Mouse (Mus musculus) activated CD4-positive, CD25-positive, alpha-beta regulatory T cell (primary cell): ENCODE data around the gene Rpl18. TPM values are rescaled to one million over a fixed set of nuclear protein-coding genes. Genes with fewer than 3 reads are reported as not detected.

Experiments
- polyA plus RNA-seq, 2 experiments: library from polyadenylated mRNA; unstranded; fragments of 100-300 nt; shearing (Covaris generic); gene quantifications; one replicate each; pipeline ENCODE4 v1.2.1; 2017

Gene Rpl18
- polyA plus RNA-seq, result 1,000 to 10,000 TPM; 1,404 to 2,078 TPM

DNA sequence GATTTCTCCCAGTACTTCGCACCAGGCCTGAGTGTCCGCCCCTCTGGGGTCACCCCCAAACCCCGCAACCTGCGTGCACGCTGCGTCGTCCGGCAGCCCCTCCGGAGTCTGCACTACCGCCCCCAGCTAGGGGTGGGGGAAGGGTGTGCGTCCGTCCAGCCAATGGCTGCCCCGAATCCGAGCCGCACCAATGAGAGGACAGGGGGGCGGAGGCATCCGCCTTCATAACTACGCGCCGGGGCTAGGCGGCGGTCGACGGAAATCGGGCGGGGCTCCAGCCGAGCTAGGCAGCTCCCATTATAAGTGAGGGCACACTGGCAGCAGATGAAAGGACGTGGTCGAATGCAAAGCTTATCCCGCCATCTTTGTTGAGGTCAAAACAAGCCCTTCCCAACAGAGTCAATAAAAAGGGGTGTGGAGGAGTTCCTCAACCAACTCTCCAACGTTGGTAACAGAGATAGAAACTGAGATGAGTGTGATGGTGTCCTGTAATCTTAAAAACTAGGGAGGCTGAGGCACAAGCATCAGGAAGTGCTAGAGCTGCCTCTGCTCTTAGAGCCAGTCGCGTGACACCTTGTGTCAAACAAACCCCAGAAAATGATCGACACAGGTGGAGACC, at the start of gene Rpl18:
TSS of gene Rpl18 (plus strand) at position 368 of the 619 bp plus-strand sequence.

DNA sequence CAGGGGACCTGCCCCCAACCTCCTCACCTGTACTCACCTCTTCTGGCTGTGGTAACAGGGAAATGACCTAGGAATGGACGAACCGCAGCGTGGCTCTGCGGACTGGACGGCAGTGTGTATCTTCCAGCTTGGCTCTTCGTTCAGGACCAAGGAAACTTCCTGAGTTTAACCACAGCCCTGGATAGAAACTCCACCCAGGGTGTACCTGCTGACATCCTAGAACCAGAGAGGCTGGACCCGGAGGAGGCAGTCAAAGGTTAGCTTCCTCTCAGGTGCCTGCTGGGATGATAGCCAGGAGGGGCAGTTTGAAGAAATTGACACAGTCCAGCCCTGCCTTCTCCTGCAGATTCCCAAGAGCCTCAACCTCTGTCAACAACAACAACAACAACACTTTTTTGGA, 49.1 kb upstream of the Rpl18 start, which contains the start of gene Fut2:
TSS of gene Fut2 (minus strand) at position 234 of the 400 bp plus-strand sequence.

GRCm38 (mm10) chr7:45683396-45684050, 31.7 kb upstream of the Rpl18 start, which contains the start of gene Ntn5:
Ntn5 (plus strand) TSS chr7:45684022.

DNA sequence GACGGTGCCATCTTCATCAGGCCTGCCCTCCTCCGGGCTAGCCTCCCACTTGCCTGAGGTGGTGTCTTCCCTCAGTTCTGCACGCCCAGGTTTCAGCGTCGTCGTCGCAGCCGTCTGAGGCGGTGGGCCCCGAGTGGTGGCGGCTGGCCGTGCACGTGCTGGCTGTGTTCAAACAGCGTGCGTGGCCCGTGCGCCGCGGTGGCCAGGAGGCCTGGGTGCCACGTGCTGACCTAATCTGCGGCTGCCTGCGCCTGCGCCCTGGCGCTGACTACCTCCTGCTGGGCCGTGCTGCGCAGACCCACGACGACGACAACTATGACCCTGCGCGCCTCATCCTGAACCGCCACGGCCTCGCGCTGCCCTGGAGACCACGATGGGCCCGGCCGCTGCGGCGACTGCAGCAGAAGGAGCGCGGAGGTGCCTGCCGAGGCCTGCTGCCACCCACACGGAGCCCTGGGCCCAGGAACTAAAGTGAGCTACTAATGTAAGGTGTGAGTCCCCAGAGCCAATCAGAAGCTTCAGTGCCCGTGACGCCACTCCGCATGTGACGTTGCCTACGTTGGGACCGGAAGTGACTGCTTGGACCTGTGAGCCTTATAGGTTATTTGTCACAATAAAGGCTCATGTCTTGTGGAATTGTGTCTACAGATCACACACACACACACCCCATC, 21.2 kb upstream of the Rpl18 start, which contains the start of gene Sec1:
TSS of gene Sec1 (minus strand) at position 482 of the 671 bp plus-strand sequence.

GRCm38 (mm10) chr7:45699523-45700141, 15.6 kb upstream of the Rpl18 start, which contains the start of gene Car11:
Car11 (plus strand) TSS chr7:45699843.

DNA sequence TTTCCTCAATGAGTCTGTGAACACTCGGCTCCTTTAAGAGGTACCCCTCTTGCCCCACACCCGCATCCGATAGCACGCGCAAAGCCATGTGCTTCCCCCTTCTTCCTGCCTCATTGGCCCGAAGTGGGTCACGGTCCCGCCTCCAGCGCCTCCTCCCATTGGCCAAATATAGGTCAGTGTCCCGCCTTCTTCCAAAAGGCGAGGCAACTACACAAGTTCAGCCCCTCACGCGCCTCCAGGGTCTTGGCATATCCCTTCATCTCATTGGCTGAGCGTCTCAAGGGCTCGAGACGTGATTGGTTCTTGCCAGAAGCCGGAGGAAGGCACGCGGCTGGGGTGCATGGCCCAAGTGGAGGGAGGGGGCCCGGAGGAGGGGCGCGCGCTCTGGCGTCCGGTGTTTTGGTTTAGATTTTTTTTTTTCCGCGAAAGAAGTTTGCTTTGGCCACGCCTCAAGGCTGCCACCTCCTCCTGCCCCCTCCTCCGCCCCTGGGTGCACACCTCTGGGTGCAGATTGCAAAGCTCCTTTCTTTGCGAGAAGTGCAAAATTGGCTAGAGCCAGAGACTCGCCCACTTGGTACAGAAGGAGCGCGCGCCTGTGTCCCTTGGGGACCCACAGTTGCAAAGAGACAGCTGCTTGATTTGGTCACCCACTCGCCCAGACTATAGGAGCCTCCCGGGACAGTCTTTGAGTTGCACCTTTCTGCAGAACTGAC, 10.4 kb upstream of the Rpl18 start, which contains the start of gene Dbp:
TSS of gene Dbp (plus strand) at position 359 of the 713 bp plus-strand sequence.

GRCm38 (mm10) chr7:45717918-45718297, 2.7 kb downstream of the Rpl18 start, which contains the start of gene Sphk2:
Sphk2 (minus strand) TSS chr7:45718002.

GRCm38 (mm10) chr7:45720413-45721233, 5.4 kb downstream of the Rpl18 start, which contains the start of gene Fam83e:
Fam83e (plus strand) TSS chr7:45721212.

GRCm38 (mm10) chr7:45725713-45726112, 10.5 kb downstream of the Rpl18 start, which contains the start of gene Spaca4:
Spaca4 (minus strand) TSS chr7:45725813.

Other genes with a start within 250 kb of the Rpl18 start
- gene Bax, start 248.6 kb upstream of the Rpl18 start, polyA plus RNA-seq, result 100 to 1,000 TPM; 303 to 346 TPM
- gene Tulp2, start 233.6 kb upstream of the Rpl18 start, polyA plus RNA-seq, result under 1 TPM; 0.45 to 0.88 TPM
- gene Gm45808, start 228.6 kb upstream of the Rpl18 start, polyA plus RNA-seq, result under 1 TPM in 1 of 2 experiments, not detected in 1; 0.21 TPM
- gene Dhdh, start 226.7 kb upstream of the Rpl18 start, polyA plus RNA-seq, result 1 to 10 TPM in 1 of 2 experiments, under 1 TPM in 1; 0.27 to 1.1 TPM
- 100 to 1,000 TPM; 193 to 285 TPM for gene Nucb1, start 205.1 kb upstream of the Rpl18 start, polyA plus RNA-seq
- 10 to 100 TPM; 30.0 to 40.4 TPM for gene Ppp1r15a, start 189.2 kb upstream of the Rpl18 start, polyA plus RNA-seq
- gene Plekha4, start 189.1 kb upstream of the Rpl18 start, polyA plus RNA-seq, result under 1 TPM in 1 of 2 experiments, not detected in 1; 0.49 TPM
- under 1 TPM; 0.85 to 0.86 TPM for gene Hsd17b14, start 160.6 kb upstream of the Rpl18 start, polyA plus RNA-seq
- 10 to 100 TPM; 61.0 to 61.5 TPM for gene Bcat2, start 145.3 kb upstream of the Rpl18 start, polyA plus RNA-seq
- not detected for gene Fgf21, start 100.0 kb upstream of the Rpl18 start, polyA plus RNA-seq
- gene Fut1, start 98.2 kb upstream of the Rpl18 start, polyA plus RNA-seq, result under 1 TPM in 1 of 2 experiments, not detected in 1; 0.11 TPM
- under 1 TPM; 0.48 to 0.64 TPM for gene Izumo1, start 93.6 kb upstream of the Rpl18 start, polyA plus RNA-seq
- 1 to 10 TPM; 1.2 to 1.4 TPM for gene Rasip1, start 88.0 kb upstream of the Rpl18 start, polyA plus RNA-seq
- 1 to 10 TPM in 1 of 2 experiments, under 1 TPM in 1; 0.16 to 1.8 TPM for gene Mamstr, start 75.5 kb upstream of the Rpl18 start, polyA plus RNA-seq
- gene Fut2, start 49.1 kb upstream of the Rpl18 start, polyA plus RNA-seq, result under 1 TPM; 0.05 to 0.23 TPM
- gene Ntn5, start 31.4 kb upstream of the Rpl18 start, polyA plus RNA-seq, result under 1 TPM in 1 of 2 experiments, not detected in 1; 0.30 TPM
- gene Sec1, start 21.1 kb upstream of the Rpl18 start, polyA plus RNA-seq, result under 1 TPM; 0.11 to 0.87 TPM
- 1 to 10 TPM; 1.4 to 2.6 TPM for gene Car11, start 15.6 kb upstream of the Rpl18 start, polyA plus RNA-seq
- gene Dbp, start 10.4 kb upstream of the Rpl18 start, polyA plus RNA-seq, result 10 to 100 TPM; 30.7 to 43.2 TPM
- 10 to 100 TPM; 21.2 to 24.8 TPM for gene Sphk2, start 2.5 kb downstream of the Rpl18 start, polyA plus RNA-seq
- under 1 TPM in 1 of 2 experiments, not detected in 1; 0.09 TPM for gene Fam83e, start 5.8 kb downstream of the Rpl18 start, polyA plus RNA-seq
- not detected for gene Spaca4, start 10.4 kb downstream of the Rpl18 start, polyA plus RNA-seq
- under 1 TPM; 0.05 to 0.18 TPM for gene Lmtk3, start 68.3 kb downstream of the Rpl18 start, polyA plus RNA-seq
- 1 to 10 TPM; 1.7 to 4.0 TPM for gene Sult2b1, start 69.2 kb downstream of the Rpl18 start, polyA plus RNA-seq
- gene Cyth2, start 99.1 kb downstream of the Rpl18 start, polyA plus RNA-seq, result 10 to 100 TPM; 71.9 to 73.3 TPM
- under 1 TPM; 0.06 to 0.12 TPM for gene Kcnj14, start 109.3 kb downstream of the Rpl18 start, polyA plus RNA-seq
- gene Grwd1, start 115.5 kb downstream of the Rpl18 start, polyA plus RNA-seq, result 10 to 100 TPM; 21.4 to 26.5 TPM
- 100 to 1,000 TPM in 1 of 2 experiments, 10 to 100 TPM in 1; 84.9 to 108 TPM for gene Kdelr1, start 157.3 kb downstream of the Rpl18 start, polyA plus RNA-seq
- gene Grin2d, start 162.9 kb downstream of the Rpl18 start, polyA plus RNA-seq, result 1 to 10 TPM in 1 of 2 experiments, under 1 TPM in 1; 0.94 to 1.1 TPM
- gene Syngr4, start 181.3 kb downstream of the Rpl18 start, polyA plus RNA-seq, result 1 to 10 TPM in 1 of 2 experiments, not detected in 1; 2.1 TPM
- gene Tmem143, start 181.5 kb downstream of the Rpl18 start, polyA plus RNA-seq, result 1 to 10 TPM; 7.2 to 9.5 TPM
- 100 to 1,000 TPM; 711 to 728 TPM for gene Emp3, start 205.9 kb downstream of the Rpl18 start, polyA plus RNA-seq
- 1 to 10 TPM; 1.4 to 2.1 TPM for gene Ccdc114, start 208.6 kb downstream of the Rpl18 start, polyA plus RNA-seq